Mouse (Mus musculus): ENCODE results near the gene Zfp65. TPM values are rescaled to one million over a fixed set of nuclear protein-coding genes. Genes with fewer than 3 reads are reported as not detected.
"Not testable (repeated sequence)": the region's sequence is repeated elsewhere in the genome, so short reads cannot be mapped to it uniquely, and the experiment has no call there.

The Zfp65 gene
- polyA plus RNA-seq, 1 experiment from 2014 or later = 3.2 TPM

- not testable (repeated sequence) for H3K4me1 ChIP-seq (replicated peaks; ENCODE audit: control insufficient read depth, insufficient read depth, low read length); DNase-seq (ENCODE audit: low spot score); H3K9me3 ChIP-seq (ENCODE audit: control insufficient read depth, low read length); H3K27me3 ChIP-seq (replicated peaks; ENCODE audit: control insufficient read depth, insufficient read depth, low read length); H3K27ac ChIP-seq (ENCODE audit: low read depth, low read length); H3K9ac ChIP-seq (ENCODE audit: low read depth, low read length); H3K36me3 ChIP-seq (ENCODE audit: control insufficient read depth, insufficient read depth, low read length)
- 48% methylated on average over 4 of the region's 4 CpGs for WGBS
- Histone ChIP-seq H3K4me2 (peak overlapping the region; percentile 65), H3K4me3 (ENCODE audit: low read depth, low read length) (peak overlapping the region; percentile 53)
- peak; percentile 70 for ATAC-seq (replicated peaks; ENCODE audit: low FRiP score)
These were observed 468 bp upstream of the Zfp65 start for GRCm38 (mm10) chr13:67729441-67729840.

- Histone ChIP-seq H3K4me2 (peak overlapping the region; percentile 65), H3K9ac (ENCODE audit: low read depth, low read length) (no peak overlapping the region), H3K4me1 (replicated peaks; ENCODE audit: control insufficient read depth, insufficient read depth, low read length) (no peaks in the 10 kb centered on the region; the same call in 1 of the 2 replicates), H3K4me3 (ENCODE audit: low read depth, low read length) (peak overlapping the region; percentile 53; the same call in 1 of the 2 replicates), H3K9me3 (ENCODE audit: control insufficient read depth, low read length) (no peaks in the 10 kb centered on the region), H3K27ac (ENCODE audit: low read depth, low read length) (no peak overlapping the region), H3K27me3 (replicated peaks; ENCODE audit: control insufficient read depth, insufficient read depth, low read length) (no peaks in the 10 kb centered on the region), H3K36me3 (ENCODE audit: control insufficient read depth, insufficient read depth, low read length) (no peaks in the 10 kb centered on the region)
- ATAC-seq (replicated peaks; ENCODE audit: low FRiP score) (no peak), DNase-seq (ENCODE audit: low spot score) (no peak)
- 75% methylated on average over 1 of the region's 1 CpGs for WGBS
These were observed 867 bp downstream of the Zfp65 start for GRCm38 (mm10) chr13:67728106-67728505.

GRCm38 (mm10) chr13:67725331-67725730 lies 3.6 kb downstream of the Zfp65 start:
- H3K27ac ChIP-seq (ENCODE audit: low read depth, low read length); H3K4me2 ChIP-seq; H3K27me3 ChIP-seq (replicated peaks; ENCODE audit: control insufficient read depth, insufficient read depth, low read length); ATAC-seq (replicated peaks; ENCODE audit: low FRiP score); H3K9me3 ChIP-seq (ENCODE audit: control insufficient read depth, low read length); H3K4me1 ChIP-seq (replicated peaks; ENCODE audit: control insufficient read depth, insufficient read depth, low read length); H3K9ac ChIP-seq (ENCODE audit: low read depth, low read length); DNase-seq (ENCODE audit: low spot score); H3K36me3 ChIP-seq (ENCODE audit: control insufficient read depth, insufficient read depth, low read length); H3K4me3 ChIP-seq (ENCODE audit: low read depth, low read length): not testable (repeated sequence)
- 90% methylated on average over 2 of the region's 2 CpGs for WGBS

- no peak overlapping the region for H3K27ac ChIP-seq (ENCODE audit: low read depth, low read length)
- under 1% methylated on average over 17 of the region's 17 CpGs for WGBS
- H3K4me2 ChIP-seq = peak overlapping the region; percentile 68
- no peaks in the 10 kb centered on the region for H3K9me3 ChIP-seq (ENCODE audit: control insufficient read depth, low read length)
- H3K4me3 ChIP-seq (ENCODE audit: low read depth, low read length) = peak overlapping the region; percentile 67
- H3K4me1 ChIP-seq (replicated peaks; ENCODE audit: control insufficient read depth, insufficient read depth, low read length) = no peaks in the 10 kb centered on the region; the same call in 1 of the 2 replicates
- peak overlapping the region; percentile 65 for H3K9ac ChIP-seq (ENCODE audit: low read depth, low read length)
- no peaks in the 10 kb centered on the region for H3K27me3 ChIP-seq (replicated peaks; ENCODE audit: control insufficient read depth, insufficient read depth, low read length)
- peak; percentile 94 for ATAC-seq (replicated peaks; ENCODE audit: low FRiP score)
- DNase-seq (ENCODE audit: low spot score) = peak; percentile 85
- H3K36me3 ChIP-seq (ENCODE audit: control insufficient read depth, insufficient read depth, low read length) = no peaks in the 10 kb centered on the region
These were observed 5.0 kb downstream of the Zfp65 start for GRCm38 (mm10) chr13:67723848-67724479.

- 83% methylated on average over 4 of the region's 4 CpGs for WGBS
- no peak within 1 kb of the TSS for H3K9ac ChIP-seq (ENCODE audit: low read depth, low read length)
- no peaks in the 10 kb centered on the region for H3K36me3 ChIP-seq (ENCODE audit: control insufficient read depth, insufficient read depth, low read length)
- H3K27ac ChIP-seq (ENCODE audit: low read depth, low read length) = no peak within 1 kb of the TSS
- H3K4me3 ChIP-seq (ENCODE audit: low read depth, low read length) = no peak within 1 kb of the TSS
- no peak within 1 kb of the TSS for H3K4me2 ChIP-seq
- H3K4me1 ChIP-seq (replicated peaks; ENCODE audit: control insufficient read depth, insufficient read depth, low read length) = no peaks in the 10 kb centered on the region
- H3K27me3 ChIP-seq (replicated peaks; ENCODE audit: control insufficient read depth, insufficient read depth, low read length) = no peaks in the 10 kb centered on the region
- DNase-seq (ENCODE audit: low spot score) (no peak), ATAC-seq (replicated peaks; ENCODE audit: low FRiP score) (no peak)
- no peaks in the 10 kb centered on the region for H3K9me3 ChIP-seq (ENCODE audit: control insufficient read depth, low read length)
These were observed 42.0 kb downstream of the Zfp65 start, which contains the start of gene Zfp738 for GRCm38 (mm10) chr13:67686971-67687370. TSS of gene Zfp738 (minus strand) at chr13:67687071.

GRCm38 (mm10) chr13:67683841-67684240 lies 45.1 kb downstream of the Zfp65 start:
- not testable (repeated sequence) for H3K9me3 ChIP-seq (ENCODE audit: control insufficient read depth, low read length); H3K27me3 ChIP-seq (replicated peaks; ENCODE audit: control insufficient read depth, insufficient read depth, low read length); H3K36me3 ChIP-seq (ENCODE audit: control insufficient read depth, insufficient read depth, low read length); H3K9ac ChIP-seq (ENCODE audit: low read depth, low read length); DNase-seq (ENCODE audit: low spot score); H3K4me1 ChIP-seq (replicated peaks; ENCODE audit: control insufficient read depth, insufficient read depth, low read length); H3K27ac ChIP-seq (ENCODE audit: low read depth, low read length)
- Histone ChIP-seq H3K4me2 (peak overlapping the region; percentile 71), H3K4me3 (ENCODE audit: low read depth, low read length) (peak overlapping the region; percentile 71)
- WGBS = 79% methylated on average over 2 of the region's 2 CpGs
- ATAC-seq (replicated peaks; ENCODE audit: low FRiP score) = 0 out of 2 replicates have a peak, but pooled peaks have one; percentile 6

GRCm38 (mm10) chr13:67682959-67683735 lies 45.8 kb downstream of the Zfp65 start:
- H3K9ac ChIP-seq (ENCODE audit: low read depth, low read length) = peak overlapping the region; percentile 78
- not testable (repeated sequence) for H3K36me3 ChIP-seq (ENCODE audit: control insufficient read depth, insufficient read depth, low read length); H3K27me3 ChIP-seq (replicated peaks; ENCODE audit: control insufficient read depth, insufficient read depth, low read length); H3K4me1 ChIP-seq (replicated peaks; ENCODE audit: control insufficient read depth, insufficient read depth, low read length); H3K27ac ChIP-seq (ENCODE audit: low read depth, low read length); H3K9me3 ChIP-seq (ENCODE audit: control insufficient read depth, low read length)
- ATAC-seq (replicated peaks; ENCODE audit: low FRiP score) = peak; percentile 100
- peak; percentile 66 for DNase-seq (ENCODE audit: low spot score)
- peak overlapping the region; percentile 71 for H3K4me3 ChIP-seq (ENCODE audit: low read depth, low read length)
- H3K4me2 ChIP-seq = peak overlapping the region; percentile 71
- WGBS = 18% methylated on average over 16 of the region's 16 CpGs

GRCm38 (mm10) chr13:67674902-67675301 lies 54.1 kb downstream of the Zfp65 start:
- Histone ChIP-seq H3K36me3 (ENCODE audit: control insufficient read depth, insufficient read depth, low read length) (no peaks in the 10 kb centered on the region; the same call in 1 of the 2 replicates), H3K9me3 (ENCODE audit: control insufficient read depth, low read length) (no peaks in the 10 kb centered on the region)
- 64% methylated on average over 2 of the region's 2 CpGs for WGBS

More at GRCm38 (mm10) chr13:67674902-67675301, 54.1 kb downstream of the Zfp65 start:
- Histone ChIP-seq H3K9ac (ENCODE audit: low read depth, low read length) (no peak overlapping the region), H3K27me3 (replicated peaks; ENCODE audit: control insufficient read depth, insufficient read depth, low read length) (no peaks in the 10 kb centered on the region), H3K27ac (ENCODE audit: low read depth, low read length) (no peak overlapping the region), H3K4me3 (ENCODE audit: low read depth, low read length) (no peak overlapping the region), H3K4me1 (replicated peaks; ENCODE audit: control insufficient read depth, insufficient read depth, low read length) (no peaks in the 10 kb centered on the region), H3K4me2 (no peak overlapping the region)
- no peak for DNase-seq (ENCODE audit: low spot score)
- ATAC-seq (replicated peaks; ENCODE audit: low FRiP score) = no peak
